Mouse (Mus musculus): ENCODE data around the gene Cep290. TPM values are rescaled to one million over a fixed set of nuclear protein-coding genes. Genes with fewer than 3 reads are reported as not detected.

Gene Cep290
- polyA plus RNA-seq, 1 experiment from 2014 or later: 4.2 TPM

DNA sequence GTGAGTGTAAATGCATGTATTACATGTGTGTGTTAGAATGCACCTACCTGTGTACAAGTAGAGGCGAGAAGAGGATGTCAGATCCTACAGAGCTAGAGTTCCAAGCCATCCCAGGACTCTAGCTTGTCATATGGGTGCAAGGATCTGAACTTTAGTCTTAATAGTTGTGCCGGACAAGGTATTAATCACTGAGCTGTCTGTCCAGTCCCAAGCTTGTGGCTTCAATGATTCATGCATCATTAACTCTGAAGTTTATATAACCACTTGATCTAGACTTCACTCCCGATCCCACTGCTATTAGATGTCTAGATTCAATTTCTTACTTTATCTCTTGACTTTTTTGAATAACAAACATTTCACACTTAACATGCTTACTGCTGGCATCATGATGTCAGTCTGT lies 111.0 kb downstream of the Cep290 start:
- no peaks in the 10 kb centered on the region for H3K4me1 ChIP-seq (ENCODE audit: control insufficient read depth in 2 of 2, insufficient read depth in 2 of 2, low read length in 2 of 2)
- no peaks in the 10 kb centered on the region for H3K27me3 ChIP-seq (ENCODE audit: control insufficient read depth, insufficient read depth, low read length)
- H3K36me3 ChIP-seq (ENCODE audit: control insufficient read depth, insufficient read depth, low read length): no peaks in the 10 kb centered on the region
- ATAC-seq (ENCODE audit: insufficient number of reproducible peaks, insufficient read depth, low FRiP score, low read depth): no peak
- no peak overlapping the region for H3K9ac ChIP-seq (ENCODE audit: low read length)
- H3K9me3 ChIP-seq (ENCODE audit: control insufficient read depth, low read length): no peaks in the 10 kb centered on the region
- H3K4me3 ChIP-seq (ENCODE audit: control insufficient read depth in 1 of 2, insufficient read depth in 1 of 2, low read depth in 1 of 2, low read length in 2 of 2): no peak overlapping the region
- no peak overlapping the region for H3K27ac ChIP-seq (replicated peaks in 1 of 2; ENCODE audit: control insufficient read depth in 1 of 2, insufficient read depth in 1 of 2, low read depth in 2 of 2, low read length in 2 of 2)
- no peak overlapping the region for H3K4me2 ChIP-seq (ENCODE audit: low read length)
- WGBS: 73% methylated on average over 3 of the region's 3 CpGs

DNA sequence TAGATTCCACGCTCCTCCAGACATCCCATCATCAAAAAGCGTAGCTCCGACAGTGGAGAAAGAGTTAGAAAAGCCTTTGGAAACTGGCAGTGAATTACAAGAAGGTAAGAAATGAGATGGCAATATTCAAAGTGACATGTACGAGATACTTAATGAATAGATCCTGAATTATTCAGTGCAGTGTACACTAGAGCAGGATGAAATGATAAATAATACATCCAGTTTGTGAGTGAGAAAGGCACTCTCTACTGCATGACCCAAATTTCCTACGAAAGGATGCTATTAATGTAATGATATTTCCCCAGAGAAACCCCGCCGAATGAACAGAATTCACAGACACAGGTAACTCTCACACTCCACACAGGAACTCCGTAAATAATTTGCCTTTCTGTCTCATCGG lies 116.2 kb downstream of the Cep290 start:
- no peak overlapping the region for H3K4me2 ChIP-seq (ENCODE audit: low read length)
- 85% methylated on average over 9 of the region's 9 CpGs for WGBS
- no peaks in the 10 kb centered on the region for H3K9me3 ChIP-seq (ENCODE audit: control insufficient read depth, low read length)
- no peaks in the 10 kb centered on the region for H3K36me3 ChIP-seq (ENCODE audit: control insufficient read depth, insufficient read depth, low read length)
- no peak overlapping the region for H3K4me3 ChIP-seq (ENCODE audit: control insufficient read depth in 1 of 2, insufficient read depth in 1 of 2, low read depth in 1 of 2, low read length in 2 of 2)
- no peak for ATAC-seq (ENCODE audit: insufficient number of reproducible peaks, insufficient read depth, low FRiP score, low read depth)
- H3K9ac ChIP-seq (ENCODE audit: low read length): no peak overlapping the region
- no peaks in the 10 kb centered on the region for H3K27me3 ChIP-seq (ENCODE audit: control insufficient read depth, insufficient read depth, low read length)
- H3K27ac ChIP-seq (replicated peaks in 1 of 2; ENCODE audit: control insufficient read depth in 1 of 2, insufficient read depth in 1 of 2, low read depth in 2 of 2, low read length in 2 of 2): no peak overlapping the region
- no peaks in the 10 kb centered on the region for H3K4me1 ChIP-seq (ENCODE audit: control insufficient read depth in 2 of 2, insufficient read depth in 2 of 2, low read length in 2 of 2)

DNA sequence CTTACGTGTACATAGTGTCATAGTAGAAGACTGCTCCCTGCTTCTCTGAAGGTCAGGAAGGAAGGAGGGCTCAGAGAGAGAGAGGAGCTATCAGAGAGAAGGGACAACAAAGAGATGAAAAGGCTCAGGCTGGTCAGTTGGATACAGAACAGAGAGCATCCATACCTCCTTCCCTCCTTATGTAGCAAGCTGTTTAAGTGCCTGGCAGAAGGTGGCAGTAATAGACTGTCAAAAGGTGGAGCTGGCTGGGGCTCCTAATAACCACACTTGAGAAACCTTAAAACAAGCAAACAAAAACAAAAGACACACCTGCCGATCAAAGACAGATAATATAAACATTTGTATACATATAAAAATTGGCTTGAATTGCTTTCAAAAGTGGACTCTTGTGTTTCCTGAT lies 116.9 kb downstream of the Cep290 start:
- H3K9me3 ChIP-seq (ENCODE audit: control insufficient read depth, low read length): no peaks in the 10 kb centered on the region
- H3K4me1 ChIP-seq (ENCODE audit: control insufficient read depth in 2 of 2, insufficient read depth in 2 of 2, low read length in 2 of 2): no peaks in the 10 kb centered on the region
- 54% methylated on average over 2 of the region's 2 CpGs for WGBS
- H3K4me2 ChIP-seq (ENCODE audit: low read length): no peak overlapping the region
- no peak for ATAC-seq (ENCODE audit: insufficient number of reproducible peaks, insufficient read depth, low FRiP score, low read depth)
- no peaks in the 10 kb centered on the region for H3K36me3 ChIP-seq (ENCODE audit: control insufficient read depth, insufficient read depth, low read length)
- H3K27me3 ChIP-seq (ENCODE audit: control insufficient read depth, insufficient read depth, low read length): no peaks in the 10 kb centered on the region
- H3K4me3 ChIP-seq (ENCODE audit: control insufficient read depth in 1 of 2, insufficient read depth in 1 of 2, low read depth in 1 of 2, low read length in 2 of 2): no peak overlapping the region
- no peak overlapping the region for H3K27ac ChIP-seq (replicated peaks in 1 of 2; ENCODE audit: control insufficient read depth in 1 of 2, insufficient read depth in 1 of 2, low read depth in 2 of 2, low read length in 2 of 2)
- no peak overlapping the region for H3K9ac ChIP-seq (ENCODE audit: low read length)

DNA sequence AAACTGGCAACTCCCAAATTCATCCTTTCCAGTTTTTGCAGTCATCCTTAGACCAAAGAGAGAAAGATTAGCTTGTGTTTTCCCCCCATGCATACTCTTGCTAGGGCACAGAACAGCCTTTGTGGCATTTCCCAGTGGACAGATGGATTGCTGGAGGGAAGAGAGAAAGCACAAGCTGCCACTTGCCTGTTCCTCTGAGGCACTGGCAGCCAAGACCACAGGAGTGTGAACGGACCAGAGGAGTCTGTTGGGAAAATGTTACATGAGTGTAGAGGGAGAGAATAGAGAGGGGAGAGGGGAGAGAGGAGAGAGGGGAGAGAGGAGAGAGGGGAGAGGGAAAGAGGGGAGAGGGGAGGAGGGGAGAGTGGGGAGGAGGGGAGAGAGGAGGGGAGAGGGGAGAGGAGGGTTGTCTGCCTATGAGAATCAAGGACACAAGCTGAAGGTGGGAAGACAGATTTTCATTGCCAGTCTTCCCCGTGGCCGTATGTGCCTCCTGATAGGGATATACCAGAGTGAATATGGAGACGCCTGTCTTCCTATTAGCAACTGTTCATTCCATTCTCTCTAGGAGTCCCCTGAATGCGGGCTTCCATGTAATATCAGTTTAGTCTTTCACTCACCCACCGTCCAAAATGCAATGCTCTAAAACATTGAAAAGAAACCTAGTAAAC lies 130.0 kb downstream of the Cep290 start:
- Histone ChIP-seq H3K4me1 (ENCODE audit: control insufficient read depth in 2 of 2, insufficient read depth in 2 of 2, low read length in 2 of 2) (no peaks in the 10 kb centered on the region), H3K4me2 (ENCODE audit: low read length) (no peak overlapping the region), H3K4me3 (ENCODE audit: control insufficient read depth in 1 of 2, insufficient read depth in 1 of 2, low read depth in 1 of 2, low read length in 2 of 2) (no peak overlapping the region), H3K27me3 (ENCODE audit: control insufficient read depth, insufficient read depth, low read length) (no peaks in the 10 kb centered on the region), H3K27ac (replicated peaks in 1 of 2; ENCODE audit: control insufficient read depth in 1 of 2, insufficient read depth in 1 of 2, low read depth in 2 of 2, low read length in 2 of 2) (no peak overlapping the region), H3K9me3 (ENCODE audit: control insufficient read depth, low read length) (no peaks in the 10 kb centered on the region), H3K36me3 (ENCODE audit: control insufficient read depth, insufficient read depth, low read length) (no peaks in the 10 kb centered on the region), H3K9ac (ENCODE audit: low read length) (no peak overlapping the region)
- ATAC-seq (ENCODE audit: insufficient number of reproducible peaks, insufficient read depth, low FRiP score, low read depth): no peak
- 68% methylated on average over 6 of the region's 6 CpGs for WGBS

DNA sequence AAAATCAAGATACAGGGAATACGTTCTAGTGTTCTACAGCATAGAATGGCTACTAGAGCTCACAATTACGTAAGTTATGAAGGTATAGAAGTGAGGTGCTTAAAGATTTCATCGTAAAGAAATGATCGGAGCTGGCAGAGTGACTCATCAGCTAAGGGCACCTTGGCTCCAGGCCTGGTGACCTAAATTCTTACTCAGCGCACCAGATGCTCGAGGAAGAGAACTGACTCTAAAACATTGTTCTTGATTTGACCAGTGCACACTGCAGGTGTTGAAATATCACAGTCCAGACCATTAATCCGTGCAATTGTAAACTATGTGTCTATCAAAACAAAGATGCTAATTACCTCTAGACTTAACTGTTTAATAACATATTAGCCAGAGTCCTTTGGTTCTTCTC lies 132.1 kb downstream of the Cep290 start:
- Histone ChIP-seq H3K27ac (replicated peaks in 1 of 2; ENCODE audit: control insufficient read depth in 1 of 2, insufficient read depth in 1 of 2, low read depth in 2 of 2, low read length in 2 of 2) (no peak overlapping the region), H3K4me1 (ENCODE audit: control insufficient read depth in 2 of 2, insufficient read depth in 2 of 2, low read length in 2 of 2) (no peaks in the 10 kb centered on the region), H3K4me2 (ENCODE audit: low read length) (no peak overlapping the region), H3K4me3 (ENCODE audit: control insufficient read depth in 1 of 2, insufficient read depth in 1 of 2, low read depth in 1 of 2, low read length in 2 of 2) (no peak overlapping the region), H3K9ac (ENCODE audit: low read length) (no peak overlapping the region), H3K27me3 (ENCODE audit: control insufficient read depth, insufficient read depth, low read length) (no peaks in the 10 kb centered on the region), H3K9me3 (ENCODE audit: control insufficient read depth, low read length) (no peaks in the 10 kb centered on the region), H3K36me3 (ENCODE audit: control insufficient read depth, insufficient read depth, low read length) (no peaks in the 10 kb centered on the region)
- no peak for ATAC-seq (ENCODE audit: insufficient number of reproducible peaks, insufficient read depth, low FRiP score, low read depth)
- WGBS: 81% methylated on average over 7 of the region's 7 CpGs

DNA sequence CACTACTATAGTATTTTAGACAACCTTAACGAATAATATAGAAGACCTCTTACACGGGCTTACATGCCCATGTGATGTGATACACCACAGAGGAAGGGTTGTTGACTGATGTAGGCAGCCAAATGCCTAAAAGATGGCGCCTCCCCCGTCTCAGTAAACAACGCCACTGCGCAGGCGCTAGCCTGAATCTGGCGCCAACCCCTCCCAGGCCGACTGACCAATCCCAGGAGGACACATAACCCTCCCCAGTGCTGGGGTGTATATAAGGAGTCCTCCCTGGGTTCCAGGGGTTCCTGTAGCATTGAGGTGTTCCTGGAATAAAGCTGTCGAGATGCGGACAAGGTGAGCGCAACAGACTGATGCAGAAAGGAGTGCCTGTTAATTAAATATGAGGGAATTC lies 132.7 kb downstream of the Cep290 start:
- Histone ChIP-seq H3K9ac (ENCODE audit: low read length) (no peak overlapping the region), H3K4me1 (ENCODE audit: control insufficient read depth in 2 of 2, insufficient read depth in 2 of 2, low read length in 2 of 2) (no peaks in the 10 kb centered on the region), H3K4me3 (ENCODE audit: control insufficient read depth in 1 of 2, insufficient read depth in 1 of 2, low read depth in 1 of 2, low read length in 2 of 2) (no peak overlapping the region), H3K4me2 (ENCODE audit: low read length) (no peak overlapping the region), H3K27ac (replicated peaks in 1 of 2; ENCODE audit: control insufficient read depth in 1 of 2, insufficient read depth in 1 of 2, low read depth in 2 of 2, low read length in 2 of 2) (no peak overlapping the region), H3K36me3 (ENCODE audit: control insufficient read depth, insufficient read depth, low read length) (no peaks in the 10 kb centered on the region), H3K27me3 (ENCODE audit: control insufficient read depth, insufficient read depth, low read length) (no peaks in the 10 kb centered on the region), H3K9me3 (ENCODE audit: control insufficient read depth, low read length) (no peaks in the 10 kb centered on the region)
- no peak for ATAC-seq (ENCODE audit: insufficient number of reproducible peaks, insufficient read depth, low FRiP score, low read depth)
- 87% methylated on average over 12 of the region's 12 CpGs for WGBS

DNA sequence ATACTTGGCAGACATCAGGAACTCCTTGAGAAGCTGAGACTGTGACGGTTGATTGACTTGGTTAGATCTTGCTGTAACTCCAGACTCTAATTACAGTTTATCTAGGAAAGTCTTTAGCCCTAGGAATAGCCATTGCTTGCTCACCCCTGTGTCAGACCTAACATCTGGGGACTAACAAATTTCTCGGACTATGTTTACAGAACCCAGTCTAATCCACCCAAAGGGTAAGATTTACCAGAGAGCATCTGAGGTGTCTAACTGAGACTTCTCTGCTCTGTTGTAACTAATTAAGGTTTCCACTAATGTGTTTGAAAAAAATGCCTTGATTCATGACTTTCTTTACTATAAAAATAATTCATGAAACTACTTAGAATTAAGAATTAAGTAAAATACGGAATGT lies 135.1 kb downstream of the Cep290 start:
- Histone ChIP-seq H3K9ac (ENCODE audit: low read length) (no peak overlapping the region), H3K27me3 (ENCODE audit: control insufficient read depth, insufficient read depth, low read length) (no peaks in the 10 kb centered on the region), H3K4me1 (ENCODE audit: control insufficient read depth in 2 of 2, insufficient read depth in 2 of 2, low read length in 2 of 2) (no peaks in the 10 kb centered on the region), H3K9me3 (ENCODE audit: control insufficient read depth, low read length) (no peaks in the 10 kb centered on the region), H3K36me3 (ENCODE audit: control insufficient read depth, insufficient read depth, low read length) (no peaks in the 10 kb centered on the region), H3K4me3 (ENCODE audit: control insufficient read depth in 1 of 2, insufficient read depth in 1 of 2, low read depth in 1 of 2, low read length in 2 of 2) (no peak overlapping the region), H3K4me2 (ENCODE audit: low read length) (no peak overlapping the region), H3K27ac (replicated peaks in 1 of 2; ENCODE audit: control insufficient read depth in 1 of 2, insufficient read depth in 1 of 2, low read depth in 2 of 2, low read length in 2 of 2) (no peak overlapping the region)
- ATAC-seq (ENCODE audit: insufficient number of reproducible peaks, insufficient read depth, low FRiP score, low read depth): no peak
- 61% methylated on average over 3 of the region's 3 CpGs for WGBS
